Mouse (Mus musculus) activated CD4-positive, CD25-positive, alpha-beta regulatory T cell, adult 4 months (primary cell): ENCODE measurements at regions not wholly inside any gene's neighbourhood (a gene's known extent, or its start where the extent isn't known, plus 50 kb on each side); places are given as distances from the start of the nearest gene placed in this dataset.

Experiments used
- ATAC-seq: one replicate; pipeline ENCODE4 v1.8.0; 2017

DNA sequence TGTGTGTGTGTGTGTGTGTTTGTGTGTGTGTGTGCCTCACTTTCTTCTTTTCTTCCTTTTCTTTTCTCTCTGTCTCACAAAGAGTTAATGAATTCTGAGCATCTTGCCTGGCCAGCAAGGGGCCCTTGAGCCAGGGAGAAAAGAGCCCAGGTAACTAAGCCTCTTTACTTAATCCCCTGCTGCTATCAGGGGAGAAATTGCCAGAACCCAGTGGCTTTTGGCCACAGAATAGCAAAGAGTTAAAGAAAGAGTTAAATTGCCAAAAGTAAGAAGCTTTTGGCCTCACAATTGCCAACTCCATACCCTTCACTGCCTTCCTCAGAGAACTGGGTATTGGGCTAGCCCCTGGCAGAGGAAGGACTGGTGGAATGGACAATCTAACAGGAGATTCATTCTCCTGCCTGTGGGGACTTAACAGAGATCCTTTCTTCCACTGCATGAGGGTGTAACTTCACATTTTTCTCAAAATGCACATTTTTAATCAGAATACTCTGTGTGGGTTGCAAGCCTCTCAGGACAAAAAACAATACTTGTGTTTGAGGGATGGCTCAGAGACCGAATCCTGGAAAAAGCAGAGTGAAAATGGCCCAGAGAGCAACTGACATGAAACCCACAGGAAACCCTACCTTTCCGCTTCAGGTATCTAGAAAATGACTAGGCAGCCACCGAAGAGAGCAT, 431.0 kb upstream of the Gm10131 start:
- ATAC-seq, result no peak

DNA sequence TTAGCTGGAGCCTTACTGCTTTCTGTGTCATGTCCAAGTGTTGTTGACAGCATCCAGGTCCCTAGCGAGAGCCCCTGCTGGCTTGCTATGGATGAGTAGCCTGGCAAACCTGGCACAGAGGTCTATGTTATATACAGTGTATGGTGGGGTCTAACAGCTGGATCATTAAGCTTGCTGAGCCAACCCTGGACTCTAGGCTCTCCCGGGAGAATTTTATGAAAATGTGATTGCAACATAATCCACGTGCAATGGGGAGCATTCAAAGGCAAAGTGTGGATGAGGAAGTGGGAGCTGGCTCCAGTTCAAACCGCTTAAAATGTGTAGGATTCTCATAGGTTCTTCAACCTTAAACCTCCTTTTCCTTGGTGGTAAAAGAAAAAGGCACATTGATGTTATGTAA, 427.7 kb upstream of the Gm10131 start:
- ATAC-seq, result no peak

DNA sequence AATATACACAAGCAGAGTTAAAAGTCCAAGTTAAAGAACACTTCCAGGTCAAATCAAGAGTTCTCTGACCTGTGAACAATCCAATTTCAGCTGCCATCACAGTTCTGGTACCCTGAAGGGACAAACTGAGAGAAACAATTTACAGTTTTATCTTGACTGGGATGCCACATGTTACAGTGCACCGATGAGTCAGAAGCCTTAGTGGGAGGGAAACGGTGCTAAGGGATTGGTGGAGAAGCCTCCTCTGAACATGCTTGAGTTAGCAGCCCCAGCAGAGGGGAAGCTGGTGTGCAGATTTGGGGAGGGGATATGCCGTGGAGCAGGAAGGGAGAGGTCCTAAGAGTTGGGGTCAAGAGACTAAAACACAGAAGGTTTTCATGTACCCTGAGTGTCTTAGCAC, 423.9 kb upstream of the Gm10131 start:
- no peak for ATAC-seq

DNA sequence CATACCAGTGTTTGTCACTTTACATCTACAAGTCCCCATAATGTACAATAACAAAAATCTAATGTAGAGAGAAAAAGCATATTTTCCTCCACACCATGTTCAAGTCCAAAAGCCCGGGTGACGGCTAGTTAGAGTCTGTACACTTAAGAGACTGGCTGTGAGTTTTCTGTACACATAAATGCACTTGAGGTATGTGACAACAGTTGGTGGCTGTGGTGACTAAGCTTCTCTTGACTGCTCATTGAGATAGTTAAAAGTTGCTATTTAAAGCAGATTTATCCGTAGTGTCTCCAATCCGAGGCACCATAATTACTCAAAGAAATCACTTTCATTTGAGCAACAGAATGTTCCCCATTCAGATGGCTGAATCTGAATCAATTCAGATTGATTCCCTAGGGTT, 421.9 kb upstream of the Gm10131 start:
- ATAC-seq, result no peak

DNA sequence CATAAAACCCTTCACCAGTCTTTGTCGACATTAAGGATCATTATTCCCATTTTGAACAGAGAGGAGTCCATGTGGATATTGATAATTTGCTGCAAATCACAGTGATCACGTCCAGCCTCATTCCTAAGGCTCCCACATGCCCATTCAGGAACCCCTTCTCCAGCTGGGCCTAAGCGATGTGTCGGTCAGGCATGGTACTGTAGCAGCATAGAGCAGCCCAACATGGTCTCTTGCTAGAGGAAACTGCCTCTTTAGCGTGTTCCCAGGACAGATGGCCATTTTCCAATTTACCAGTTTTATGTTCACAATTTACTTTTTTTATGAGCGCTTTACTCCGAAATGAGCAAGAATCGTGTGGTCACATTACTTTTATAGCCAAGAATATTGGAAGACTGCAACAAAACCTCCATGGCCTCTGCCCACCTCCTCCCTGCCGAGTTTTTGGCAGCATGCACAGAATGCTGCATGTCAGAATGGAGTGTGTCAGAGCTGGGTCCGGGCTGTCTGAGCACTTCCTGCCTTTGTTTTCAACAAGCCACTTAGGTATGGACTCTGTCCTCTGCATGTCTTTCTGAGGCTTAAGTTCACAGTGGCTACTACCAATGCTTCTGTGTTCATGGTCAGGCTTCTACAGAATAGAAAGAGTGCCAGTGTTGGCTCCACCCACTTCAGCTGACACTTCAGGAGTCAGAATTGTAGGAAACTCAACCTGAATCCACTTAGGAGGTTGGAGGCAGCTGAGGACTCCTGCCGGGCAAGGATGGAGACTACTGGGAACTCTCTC, 419.6 kb upstream of the Gm10131 start:
- ATAC-seq, result no peak

DNA sequence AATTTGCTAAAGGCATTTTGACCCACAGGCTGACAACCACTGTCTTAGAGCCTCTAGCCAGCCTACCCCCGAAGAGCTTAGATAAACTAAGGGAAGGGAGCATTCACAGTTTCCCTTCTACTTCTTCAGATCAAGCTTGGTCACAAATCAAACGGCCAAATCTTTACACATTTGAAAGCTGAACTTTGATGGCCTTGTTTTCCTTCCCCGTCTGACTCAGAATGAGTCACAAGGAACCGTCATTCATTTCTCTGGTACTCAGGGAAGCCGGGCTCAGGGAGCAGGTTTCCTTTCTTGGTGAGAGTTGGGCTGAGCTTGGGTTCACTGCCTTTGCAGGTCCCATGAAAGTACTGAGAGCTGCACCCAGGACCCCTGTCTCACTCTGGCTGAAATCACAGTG, 418.5 kb upstream of the Gm10131 start:
- ATAC-seq, result peak; percentile 40

DNA sequence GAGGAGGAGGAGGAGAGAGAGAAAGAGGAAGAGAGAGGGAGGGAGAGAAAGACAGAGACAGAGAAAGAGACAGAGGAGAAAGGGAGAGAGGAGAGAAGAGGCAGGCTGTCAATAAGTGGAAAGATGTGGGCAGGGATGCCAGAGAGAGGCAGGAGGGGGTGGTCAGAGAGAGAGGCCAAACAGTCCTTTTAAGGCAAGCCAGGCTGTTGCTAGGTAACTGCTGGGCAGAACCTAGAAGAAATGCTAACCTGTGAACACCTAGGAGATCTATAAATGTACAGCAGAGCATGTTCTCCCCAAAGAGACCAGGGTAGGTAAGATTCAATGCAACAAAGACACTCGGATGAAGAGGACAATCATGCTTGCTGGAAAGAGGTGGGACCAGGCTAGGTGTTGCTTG, 417.9 kb upstream of the Gm10131 start:
- ATAC-seq, result no peak

DNA sequence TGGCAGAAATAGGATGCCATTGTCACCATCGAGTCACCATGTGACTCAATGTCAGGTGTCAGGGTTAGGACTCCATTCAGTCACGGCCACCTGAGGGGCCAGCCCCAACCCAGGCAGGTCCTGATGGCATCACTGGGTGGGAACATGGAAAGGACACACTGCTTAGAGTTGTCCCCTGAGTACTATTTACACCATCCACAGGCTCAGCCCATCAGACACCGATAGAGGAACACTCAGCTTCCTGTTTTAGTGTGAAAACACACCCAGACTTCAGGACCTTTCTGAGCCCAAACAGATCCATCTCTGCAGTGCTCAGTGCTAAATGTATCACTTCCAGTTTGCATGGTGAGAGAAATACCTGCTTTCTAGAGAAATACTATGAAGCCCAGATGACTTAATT, 416.7 kb upstream of the Gm10131 start:
- ATAC-seq, result no peak

DNA sequence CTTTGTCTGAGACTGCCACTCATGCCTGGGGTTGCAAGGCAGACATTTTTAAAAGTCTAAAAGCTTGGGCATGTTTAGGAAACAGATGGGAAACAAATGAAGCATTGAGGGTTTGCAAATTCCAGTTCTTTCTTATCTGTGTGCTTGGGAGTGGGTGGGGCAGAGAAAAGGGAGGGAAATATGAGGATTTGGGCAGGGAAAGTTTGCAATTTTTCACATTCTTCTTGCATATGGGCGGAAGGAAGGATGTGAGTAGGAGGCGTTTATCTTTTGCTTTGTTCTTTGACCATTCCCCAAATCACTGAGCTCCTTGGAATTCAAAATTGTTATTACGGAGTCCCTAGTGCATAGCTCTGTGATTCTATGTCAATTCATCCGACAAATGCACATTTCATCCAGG, 413.7 kb upstream of the Gm10131 start:
- ATAC-seq, result no peak

DNA sequence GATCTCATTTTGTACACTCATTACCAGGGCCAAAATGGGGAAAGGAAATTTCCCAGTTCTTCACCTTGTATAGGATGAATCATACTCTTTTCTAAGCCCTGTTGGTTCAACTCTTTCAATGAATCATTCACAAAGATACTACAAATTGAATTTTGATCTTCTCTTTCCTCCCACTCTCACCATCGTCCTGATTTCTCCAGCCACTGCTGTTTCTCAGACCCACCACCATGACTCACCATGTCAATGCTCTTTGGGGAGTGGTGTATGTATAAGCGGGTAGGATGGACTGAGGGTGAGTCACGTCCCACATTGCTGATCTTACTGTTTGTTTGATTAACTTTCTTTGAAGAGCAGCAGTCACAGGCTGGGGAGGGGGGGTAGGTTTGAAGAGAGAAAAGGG, 412.3 kb upstream of the Gm10131 start:
- ATAC-seq, result no peak

DNA sequence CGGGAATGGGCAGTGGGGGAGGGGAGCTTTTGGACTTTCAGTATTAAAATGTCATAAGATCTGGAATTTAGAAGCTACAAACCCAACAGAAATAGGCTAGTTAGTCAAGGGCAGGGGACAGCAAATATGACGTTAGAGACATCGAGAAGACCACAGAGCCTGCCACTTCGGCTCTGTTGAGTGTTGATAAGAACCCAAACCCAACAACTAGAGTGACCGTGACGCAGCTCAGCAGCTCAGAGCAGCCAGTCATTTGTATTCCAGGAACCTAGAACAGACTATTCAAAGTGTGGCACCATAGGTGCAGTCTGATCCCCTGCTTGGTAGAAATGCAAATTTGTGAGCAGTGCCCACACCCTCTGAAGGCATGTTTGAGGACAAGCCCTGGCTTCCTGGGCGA, 409.8 kb upstream of the Gm10131 start:
- no peak for ATAC-seq

DNA sequence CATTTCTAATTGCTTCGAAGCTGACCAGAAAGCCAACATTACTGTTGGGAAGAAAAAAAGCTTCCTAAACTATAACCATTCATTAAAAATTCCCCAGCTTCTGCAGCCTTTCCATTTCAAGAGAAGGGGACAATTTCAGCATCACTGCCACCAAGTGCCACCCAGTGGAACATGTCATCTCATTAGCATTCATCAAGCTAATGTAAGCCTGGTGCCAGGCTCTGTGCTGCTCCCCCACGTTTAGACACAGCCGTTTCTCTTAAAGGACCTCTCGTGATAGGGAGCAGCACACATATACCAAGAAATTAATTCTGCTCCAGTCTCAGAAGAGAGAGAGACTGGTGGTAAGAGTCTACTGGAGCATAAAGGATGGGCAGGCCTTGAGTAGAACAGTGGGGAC, 409.1 kb upstream of the Gm10131 start:
- no peak for ATAC-seq

DNA sequence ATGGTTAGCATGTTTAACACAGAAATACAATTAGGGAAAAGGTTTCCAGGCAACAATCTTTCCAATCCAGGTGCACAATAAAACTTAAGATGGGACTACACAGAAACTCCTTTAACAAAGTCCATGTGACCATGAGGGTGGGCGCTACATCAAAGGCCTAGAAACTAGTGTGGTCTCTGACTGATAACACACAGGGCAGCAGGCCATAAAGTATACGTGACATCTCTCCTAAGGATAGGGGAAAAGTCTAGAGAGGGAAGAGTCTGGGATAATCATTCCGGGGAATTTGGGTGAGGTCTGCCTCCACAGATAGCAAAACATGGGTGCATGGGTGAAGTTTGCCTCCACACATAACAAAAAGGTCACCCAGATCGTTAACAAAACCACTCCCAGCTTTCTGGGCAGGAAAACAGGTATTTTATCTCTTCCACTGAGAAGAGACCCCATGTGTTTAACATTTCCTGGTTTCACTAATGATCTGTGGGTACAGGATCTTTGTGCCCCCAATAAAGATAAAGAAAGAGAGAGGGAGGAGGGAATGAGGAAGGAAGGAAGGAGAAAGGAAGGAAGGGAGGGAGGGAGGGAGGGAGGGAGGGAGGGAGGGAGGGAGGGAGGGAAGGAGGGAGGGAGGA, 402.0 kb upstream of the Gm10131 start:
- no peak for ATAC-seq

DNA sequence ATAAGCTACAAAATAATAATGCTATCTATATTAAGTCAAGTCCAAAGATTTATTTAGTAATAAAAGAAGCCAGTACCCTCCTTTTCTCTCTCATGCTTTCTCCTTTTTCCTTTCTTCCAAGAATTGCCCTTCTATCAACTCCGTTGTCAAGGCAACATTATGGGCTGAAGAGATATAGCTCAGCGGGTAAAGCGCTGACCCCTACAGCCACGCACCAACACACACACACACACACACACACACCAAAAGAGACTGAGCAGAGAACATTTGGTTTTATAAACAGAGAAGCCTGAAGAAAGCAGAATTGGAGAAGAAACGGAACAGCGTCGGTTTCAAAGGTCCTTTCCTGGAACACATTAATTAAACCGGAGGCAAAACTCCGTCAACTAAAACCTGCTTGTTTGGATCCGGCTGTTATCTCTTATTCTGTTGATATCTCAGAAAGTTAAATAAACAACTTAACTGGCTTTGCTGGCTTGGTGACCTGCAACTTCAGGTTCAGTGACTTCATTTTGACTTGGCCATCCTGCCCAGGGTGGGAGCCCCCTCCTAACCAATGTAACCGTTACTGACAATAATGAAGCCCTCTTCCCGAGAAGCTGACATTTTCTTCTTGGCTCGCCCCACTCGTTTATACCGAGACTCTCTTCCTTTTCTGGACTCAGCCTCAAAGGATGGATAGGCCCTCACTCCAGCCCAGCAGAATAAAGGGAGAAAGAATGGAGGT, 394.5 kb upstream of the Gm10131 start:
- ATAC-seq, result no peak

DNA sequence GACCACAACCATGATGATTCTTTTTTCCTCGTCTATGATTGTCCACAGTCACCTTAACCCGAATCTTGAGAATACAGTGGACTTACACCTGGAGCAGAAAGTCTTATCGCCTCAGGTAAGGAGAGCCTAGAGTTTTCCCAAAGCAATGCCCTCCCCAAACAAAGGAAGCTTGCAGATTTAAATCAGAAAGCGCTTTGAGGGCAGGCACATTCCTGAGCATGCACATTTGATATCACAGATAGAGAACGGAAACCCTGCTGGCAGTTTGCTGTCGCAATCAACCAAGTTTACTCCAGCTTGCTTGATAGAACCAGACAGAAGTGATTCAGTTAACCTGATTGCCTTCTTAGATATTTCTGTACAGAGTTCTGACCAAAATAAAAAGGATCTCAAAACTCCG, 393.6 kb upstream of the Gm10131 start:
- ATAC-seq, result no peak

DNA sequence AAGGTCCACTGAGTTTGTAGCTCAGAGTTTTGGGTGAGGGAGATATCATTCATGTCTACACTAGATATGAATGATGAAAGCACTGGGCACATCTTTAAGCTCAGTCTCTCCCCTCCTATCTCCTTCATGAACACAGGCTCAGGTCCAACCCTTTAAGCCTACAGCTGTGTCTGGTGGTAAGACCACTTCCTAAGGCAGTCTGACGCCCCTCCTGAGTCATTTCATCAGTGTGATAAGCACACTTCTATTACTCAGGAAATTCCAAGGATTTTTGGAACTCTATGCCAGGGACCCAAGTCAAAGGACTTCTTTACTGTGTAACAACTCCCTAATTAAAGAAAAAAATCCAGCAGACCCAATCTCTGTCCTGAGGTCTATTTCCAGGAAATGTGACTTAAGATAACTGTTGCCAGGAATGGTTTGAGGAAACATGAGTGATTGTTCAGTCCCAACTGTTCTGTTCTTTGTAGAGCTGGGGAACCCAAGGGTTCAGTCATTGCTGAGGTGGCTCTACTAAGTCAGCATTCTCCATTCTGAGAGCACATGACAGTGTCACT, 391.1 kb upstream of the Gm10131 start:
- ATAC-seq, result no peak

DNA sequence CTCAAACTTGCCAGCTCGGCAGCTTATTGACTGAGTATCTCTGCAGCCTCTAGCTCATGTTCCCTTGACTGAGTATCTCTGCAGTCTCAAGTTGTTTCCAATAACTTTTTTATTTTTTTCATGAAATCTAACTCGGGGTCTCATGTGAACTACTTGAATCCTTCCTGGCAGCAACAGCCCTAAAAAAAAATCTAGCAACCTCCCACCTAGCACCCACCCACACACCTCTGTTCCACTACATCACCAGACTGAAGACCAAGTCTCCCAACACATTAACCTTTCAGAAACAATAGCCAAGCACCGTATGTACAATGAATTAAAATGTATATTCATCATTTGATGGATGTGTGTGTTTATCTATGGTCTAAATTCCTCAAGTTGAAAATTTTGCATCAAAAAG, 387.7 kb upstream of the Gm10131 start:
- ATAC-seq, result no peak

DNA sequence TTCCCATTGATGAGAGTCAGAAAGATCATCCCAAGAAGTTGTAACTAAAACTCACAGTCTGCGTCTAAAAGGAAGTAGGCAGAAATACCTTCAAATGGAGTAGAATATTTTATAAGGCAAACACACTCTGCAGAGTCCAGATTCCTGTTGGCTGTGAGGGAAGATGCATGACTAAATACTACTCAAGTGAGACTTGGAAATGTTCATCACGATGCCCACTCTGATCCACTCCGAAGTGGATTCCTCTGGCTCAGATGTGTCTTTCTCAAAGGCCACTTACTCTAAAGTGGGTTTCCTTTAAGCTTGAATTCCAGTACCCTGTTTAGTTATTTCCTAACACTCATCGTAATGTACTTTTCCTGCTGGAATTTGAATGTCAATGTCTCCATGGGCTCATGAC, 385.2 kb upstream of the Gm10131 start:
- ATAC-seq, result no peak

DNA sequence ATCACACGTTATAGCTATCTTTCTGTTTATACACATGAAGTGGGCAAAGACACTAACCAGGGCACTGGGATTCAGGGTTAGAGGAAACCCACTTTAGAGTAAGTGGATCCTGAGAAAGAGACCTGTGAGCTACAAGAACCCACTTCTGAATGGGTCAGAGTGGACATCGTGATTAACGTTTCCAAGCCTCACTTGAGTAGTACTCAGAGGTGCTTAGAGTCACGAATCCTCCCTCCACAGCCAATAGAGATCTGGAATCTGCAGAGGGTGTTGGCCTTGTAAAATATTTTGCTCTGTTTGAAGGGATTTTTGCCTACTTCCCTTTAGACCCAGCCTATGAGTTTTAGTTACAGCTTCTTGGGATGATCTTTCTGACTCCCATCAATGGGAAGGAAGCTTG, 384.4 kb upstream of the Gm10131 start:
- ATAC-seq, result no peak

DNA sequence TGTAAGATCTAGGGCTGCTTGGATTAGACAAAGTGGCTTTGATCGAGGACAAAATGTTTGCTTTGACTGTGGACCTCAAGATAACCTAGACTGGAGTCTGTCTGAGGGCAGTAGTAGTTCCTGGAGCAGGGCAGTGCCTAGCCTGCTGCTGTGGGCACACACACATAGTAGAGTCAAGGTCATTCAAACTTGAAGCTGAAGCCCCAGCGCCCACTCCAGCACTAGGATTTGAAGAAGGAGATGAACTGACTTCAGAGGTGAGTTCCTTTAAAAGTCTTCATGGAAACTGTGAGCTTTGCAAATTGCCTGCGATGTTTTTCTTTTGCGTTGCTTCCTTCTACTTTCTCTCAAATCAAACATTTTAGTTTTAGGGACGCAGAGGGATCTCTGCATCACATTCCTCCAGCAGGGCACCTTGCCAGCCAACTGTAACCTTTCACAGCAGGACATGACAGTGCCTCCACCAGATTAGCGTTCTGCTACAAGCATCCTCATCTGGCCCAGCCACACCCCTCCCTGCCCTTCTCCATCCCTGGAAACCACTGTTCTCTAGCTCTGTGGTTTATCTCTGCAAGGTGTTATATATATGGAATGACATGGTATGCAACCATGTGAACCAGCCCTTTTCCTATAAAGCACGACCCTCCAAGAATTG, 377.3 kb upstream of the Gm10131 start:
- ATAC-seq, result no peak

DNA sequence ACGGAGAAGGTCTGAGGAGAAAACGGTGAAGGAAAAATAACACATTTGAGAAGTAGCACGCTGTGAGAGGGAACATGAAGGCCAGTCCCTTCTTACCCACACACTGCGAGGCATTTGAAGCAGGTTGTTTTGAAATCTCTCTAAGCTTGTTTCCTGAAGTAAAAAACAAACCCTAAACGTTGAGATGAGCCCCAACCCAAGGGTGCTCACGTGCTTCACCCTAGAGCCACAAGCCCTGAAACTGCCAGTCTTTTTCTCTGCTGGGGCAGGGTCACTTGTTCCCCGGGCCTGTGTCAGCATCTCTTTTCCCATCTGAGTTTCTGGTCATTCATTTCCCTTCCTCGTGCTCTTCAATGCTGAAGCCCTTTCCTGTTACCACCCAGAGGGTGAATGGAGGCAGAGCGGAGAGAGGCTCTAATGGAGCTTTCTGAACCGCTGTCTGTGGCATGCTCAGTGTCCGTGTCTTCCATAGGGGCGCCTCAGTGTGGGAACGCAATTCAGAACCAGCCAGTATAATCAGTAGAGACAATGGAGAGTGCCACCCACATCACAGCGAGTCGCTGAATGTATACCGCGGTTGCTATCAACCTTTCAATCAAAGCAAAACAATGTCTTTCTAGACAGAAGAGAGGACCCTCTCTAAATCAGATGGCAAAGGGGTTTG, 375.0 kb upstream of the Gm10131 start:
- ATAC-seq, result peak; percentile 38

DNA sequence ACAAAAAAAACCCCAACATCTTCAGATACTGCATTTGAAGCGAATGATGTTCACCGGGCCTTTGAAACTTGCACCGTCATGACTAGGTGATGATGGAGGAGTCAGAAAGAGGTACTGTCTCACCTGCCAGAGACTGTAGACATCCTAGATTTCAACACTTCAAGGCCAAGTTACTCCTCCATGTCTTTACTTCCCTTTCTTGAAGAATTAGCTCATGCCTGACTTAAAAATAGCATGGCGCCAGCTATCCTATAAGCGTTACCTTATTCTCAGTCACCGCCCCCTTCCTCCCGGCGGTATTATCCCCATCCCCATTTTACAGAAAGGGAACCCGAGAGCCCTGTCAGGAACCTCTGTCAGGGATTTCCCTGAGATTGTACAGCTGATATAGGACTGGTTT, 374.4 kb upstream of the Gm10131 start:
- no peak for ATAC-seq
